Mouse (Mus musculus) cerebellum, adult 9-11 months (tissue): ENCODE results near the gene Tent4a.
A peak's percentile ranks its signal among the peaks of the same experiment; 100 is the strongest.
"Not testable (repeated sequence)": the region's sequence is repeated elsewhere in the genome, so short reads cannot be mapped to it uniquely, and the experiment has no call there.

Experiments used
- DNase-seq: peaks from one replicate; pipeline ENCODE4 v3.0.0; 2022

The Tent4a gene

GRCm38 (mm10) chr13:69534334-69534653 lies at the start of gene Tent4a:
TSS of gene Tent4a (minus strand) at chr13:69534617.
- DNase-seq, result no peak

GRCm38 (mm10) chr13:69583591-69583990 lies 49.2 kb upstream of the Tent4a start:
- DNase-seq, result no peak

- DNase-seq, result no peak
Observed at GRCm38 (mm10) chr13:69582411-69582810, 48.0 kb upstream of the Tent4a start.

DNA sequence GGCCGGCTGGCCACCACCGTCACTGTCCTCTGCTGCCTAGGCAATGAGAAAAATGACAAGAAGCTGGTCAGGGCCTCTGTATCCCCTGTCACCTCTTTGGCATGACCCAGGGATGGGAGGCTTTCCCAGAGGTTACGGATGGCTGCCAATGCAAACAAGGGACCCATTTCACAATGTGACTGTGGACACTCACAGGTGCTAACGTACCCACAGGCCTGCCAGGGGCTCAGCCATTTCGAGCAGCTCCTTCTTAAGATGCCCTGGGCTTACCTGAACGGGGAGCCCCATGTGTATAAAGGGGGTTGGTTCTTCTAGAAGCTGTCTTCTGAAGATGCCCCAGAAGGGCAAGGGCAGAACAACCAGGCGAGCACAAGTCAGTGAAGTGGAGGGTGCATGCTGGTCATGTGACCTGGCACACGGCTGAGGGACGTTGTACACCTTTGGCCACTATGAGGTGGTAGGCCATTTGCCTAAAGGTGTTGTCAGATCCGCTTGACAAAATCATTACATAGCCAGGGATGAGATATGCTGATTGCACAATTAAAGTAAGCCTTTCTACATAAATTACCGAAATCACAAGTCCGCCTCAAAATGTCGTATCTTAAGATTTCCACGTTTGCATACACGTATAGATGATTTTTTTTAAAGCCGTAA lies 42.9 kb upstream of the Tent4a start:
- DNase-seq, result peak; percentile 24

- peak; percentile 44 for DNase-seq
Observed at GRCm38 (mm10) chr13:69576676-69577075, 42.3 kb upstream of the Tent4a start.

GRCm38 (mm10) chr13:69572594-69572993 lies 38.2 kb upstream of the Tent4a start:
- no peak for DNase-seq

GRCm38 (mm10) chr13:69569201-69569600 lies 34.8 kb upstream of the Tent4a start:
- DNase-seq, result no peak

- not testable (repeated sequence) for DNase-seq
Observed at GRCm38 (mm10) chr13:69565401-69565800, 31.0 kb upstream of the Tent4a start.

GRCm38 (mm10) chr13:69564573-69564972 lies 30.2 kb upstream of the Tent4a start:
- no peak for DNase-seq

GRCm38 (mm10) chr13:69563905-69564304 lies 29.5 kb upstream of the Tent4a start:
- no peak for DNase-seq

GRCm38 (mm10) chr13:69562654-69563574 lies 28.5 kb upstream of the Tent4a start:
- DNase-seq, result no peak

DNA sequence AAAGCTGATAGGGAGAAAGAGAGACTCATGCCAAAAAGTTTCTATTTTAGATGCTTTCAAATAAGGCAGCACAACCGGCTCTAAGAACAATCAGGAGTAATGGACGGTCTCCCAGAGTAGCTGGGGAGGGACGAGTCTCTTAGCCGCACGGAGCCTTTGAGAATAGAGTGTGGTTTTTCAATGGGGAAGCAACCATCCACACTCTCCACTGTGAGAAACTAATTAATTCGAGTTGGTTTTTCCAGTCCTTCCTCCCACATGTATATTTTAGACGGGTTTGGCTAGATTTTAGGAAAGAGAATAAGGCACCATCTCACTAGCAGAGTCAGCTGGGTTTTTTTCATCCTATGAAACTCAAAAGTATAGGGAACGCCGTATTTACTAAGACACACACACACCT lies 27.6 kb upstream of the Tent4a start:
- no peak for DNase-seq

GRCm38 (mm10) chr13:69559291-69559961 lies 25.0 kb upstream of the Tent4a start:
- DNase-seq, result no peak

- peak; percentile 75 for DNase-seq
Observed at GRCm38 (mm10) chr13:69558098-69558660, 23.8 kb upstream of the Tent4a start.

DNA sequence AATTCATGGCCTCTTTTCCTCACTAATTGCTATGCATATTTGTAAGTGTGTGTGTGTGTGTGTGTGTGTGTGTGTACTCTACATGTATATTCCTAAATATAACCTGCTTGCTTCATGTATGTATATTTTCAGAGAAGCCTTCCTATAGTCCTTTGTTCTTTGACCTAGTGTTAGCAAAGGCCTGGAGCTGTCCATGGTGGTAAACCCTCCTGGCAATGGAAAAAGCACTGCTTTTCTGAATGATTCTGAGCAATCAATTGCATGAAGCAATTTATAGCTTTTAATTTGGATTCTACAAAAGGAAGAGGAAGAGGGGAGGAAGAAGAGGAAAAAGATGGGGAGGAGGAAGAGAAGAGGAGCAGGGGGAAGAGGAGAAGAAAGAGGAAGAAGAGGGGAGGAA lies 22.3 kb upstream of the Tent4a start:
- DNase-seq, result no peak

DNA sequence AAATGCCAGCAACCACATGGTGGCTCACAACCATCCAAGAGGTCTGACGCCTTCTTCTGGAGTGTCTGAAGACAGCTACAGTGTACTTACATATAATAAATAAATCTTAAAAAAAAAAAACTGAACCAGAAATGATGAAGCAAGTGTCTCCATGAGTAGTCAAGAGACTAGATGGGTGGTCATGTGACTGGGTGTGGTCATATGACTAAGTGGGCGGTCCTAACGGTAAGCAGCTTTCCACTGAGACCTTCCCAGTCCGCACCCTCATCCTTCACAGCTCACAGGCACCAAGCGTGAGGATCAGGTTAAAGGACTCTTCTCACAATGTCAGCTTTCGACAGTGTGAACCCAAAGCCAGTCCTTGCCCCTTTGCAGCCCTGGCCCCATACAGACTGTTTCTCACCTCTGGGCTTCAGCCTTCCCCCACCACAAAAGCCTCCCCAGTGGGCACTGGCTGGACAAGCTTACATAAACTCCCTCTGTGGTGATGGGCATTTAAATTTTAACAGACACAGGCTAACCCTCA lies 21.6 kb upstream of the Tent4a start:
- DNase-seq, result no peak

- DNase-seq, result no peak
Observed at GRCm38 (mm10) chr13:69555045-69555444, 20.6 kb upstream of the Tent4a start.

DNA sequence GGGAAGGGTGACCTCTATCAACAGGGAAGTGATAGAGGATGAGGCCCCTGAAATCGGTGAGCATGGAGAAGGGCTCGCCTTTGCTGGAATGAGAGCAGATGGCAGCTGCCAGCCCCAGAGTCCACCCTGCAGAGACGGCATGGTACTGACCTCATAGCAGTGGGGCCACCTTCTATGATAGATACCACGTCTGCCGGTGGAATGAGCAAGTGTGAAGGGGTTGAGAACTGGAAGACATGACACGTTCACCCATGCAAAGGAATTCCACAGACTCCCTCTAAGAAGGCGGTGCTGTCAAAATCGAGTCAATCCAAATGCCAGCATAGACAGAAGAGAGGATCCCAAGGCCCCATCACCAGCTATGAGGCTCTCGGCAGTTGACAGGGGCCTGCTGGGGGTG lies 19.8 kb upstream of the Tent4a start:
- DNase-seq, result no peak

DNA sequence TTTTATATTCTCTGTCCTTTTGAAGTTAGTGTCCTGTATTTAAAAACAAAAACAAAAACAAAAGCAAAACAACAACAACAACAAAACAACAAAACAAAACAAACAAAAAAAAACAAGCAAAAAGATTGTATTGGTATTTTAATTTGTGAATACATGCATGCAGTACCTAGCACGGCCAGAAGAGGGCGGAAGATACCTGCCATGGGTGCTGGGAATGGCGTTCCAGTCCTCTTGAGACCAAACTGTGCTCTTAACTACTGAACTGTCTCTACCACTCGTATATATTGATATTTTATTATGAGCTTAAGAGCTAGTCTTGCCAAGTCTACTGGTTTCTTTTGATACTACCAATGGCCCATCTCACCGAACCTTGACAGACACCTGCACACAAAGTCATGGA lies 18.6 kb upstream of the Tent4a start:
- no peak for DNase-seq

DNA sequence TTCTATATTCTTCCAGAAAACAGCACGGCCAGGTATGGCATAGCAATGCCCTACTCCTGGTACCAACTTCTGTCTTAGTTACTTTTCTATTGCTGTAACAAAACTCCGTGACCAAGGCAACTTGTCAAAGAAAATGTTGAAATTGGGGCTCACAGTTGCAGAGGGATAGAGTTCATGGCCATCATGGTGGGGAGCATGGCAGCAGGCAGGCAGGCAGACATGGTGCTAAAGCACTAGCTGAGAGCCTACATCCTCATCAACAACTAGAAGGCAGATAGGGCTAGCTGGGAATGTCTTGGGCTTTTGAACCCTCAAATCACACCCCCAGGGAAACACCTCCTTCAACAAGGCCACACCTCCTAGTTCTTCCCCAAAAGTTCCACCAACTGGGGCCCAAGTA lies 16.4 kb upstream of the Tent4a start:
- DNase-seq, result no peak

DNA sequence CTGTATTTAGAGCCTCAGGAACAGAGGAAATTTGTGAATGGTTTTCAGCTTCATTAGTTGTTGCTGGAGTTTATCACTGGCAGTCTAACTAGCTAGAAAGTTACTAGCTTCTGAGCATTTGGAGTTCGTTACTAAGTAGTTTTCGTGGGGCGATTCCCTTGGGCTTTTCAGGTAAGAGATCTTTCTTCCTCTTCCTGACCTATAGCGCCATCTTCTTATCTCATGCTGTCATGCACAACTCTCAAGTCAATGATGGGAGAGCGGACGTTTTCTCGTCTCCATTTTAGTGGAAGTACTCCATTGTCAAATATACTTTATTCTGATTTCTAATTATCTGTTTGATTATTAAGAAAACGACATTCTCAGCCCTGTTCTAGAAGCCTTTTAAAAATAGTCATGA lies 15.6 kb upstream of the Tent4a start:
- no peak for DNase-seq

DNA sequence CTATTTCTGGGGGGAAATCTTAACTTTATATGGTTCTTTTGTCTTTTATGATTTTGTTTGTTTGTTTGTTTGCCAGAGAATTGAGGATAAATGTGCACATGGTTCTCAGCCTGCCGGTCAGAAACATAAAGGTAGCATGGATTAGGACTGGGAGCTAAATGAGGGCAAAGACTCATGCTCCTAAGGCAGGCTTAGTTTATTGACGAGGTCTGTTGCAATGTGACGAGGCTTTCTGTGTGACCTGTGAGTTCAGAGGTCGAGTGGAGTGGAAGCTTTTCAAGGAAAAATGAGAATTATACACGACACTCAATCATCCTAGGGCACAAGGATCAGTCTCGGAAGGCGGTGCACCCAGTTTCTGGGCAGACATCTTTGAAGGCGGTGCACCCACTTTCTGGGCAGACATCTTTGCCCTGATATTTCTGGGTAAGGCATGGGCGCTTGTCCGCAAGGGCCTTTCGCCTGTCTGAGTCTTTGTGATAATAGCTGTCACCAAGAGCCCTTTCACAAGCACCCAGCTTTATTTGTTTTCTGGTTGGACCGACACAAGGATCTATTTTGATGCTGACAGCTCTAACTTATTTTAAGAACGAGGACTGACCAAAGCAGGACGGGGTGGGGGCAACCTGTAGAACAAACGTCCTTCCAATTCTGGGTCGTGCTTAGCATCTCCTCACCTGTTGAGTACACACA lies 13.2 kb upstream of the Tent4a start:
- DNase-seq, result no peak

DNA sequence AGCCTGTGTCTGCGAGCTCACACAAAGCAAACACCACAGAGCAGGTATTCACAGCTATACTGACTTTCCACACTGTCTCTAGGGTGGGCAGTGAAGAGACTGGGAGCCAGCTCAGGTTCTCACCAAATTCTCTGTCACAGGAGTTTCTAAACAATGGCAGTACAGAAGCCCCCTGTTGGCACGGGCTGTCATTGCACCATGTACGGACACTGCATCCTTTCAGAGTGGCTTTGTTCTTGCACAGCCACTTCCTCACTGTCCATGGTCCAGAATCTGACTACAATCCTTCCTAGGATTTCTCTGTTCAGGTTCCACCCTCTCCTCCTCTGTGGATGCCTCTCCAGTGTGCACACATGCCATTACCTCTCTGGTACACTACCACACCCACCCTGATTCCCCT lies 10.6 kb upstream of the Tent4a start:
- DNase-seq, result peak; percentile 6
